Mouse (Mus musculus) heart, adult 2 months (tissue): Measurements from ENCODE around the gene Prkcg. TPM values are rescaled to one million over a fixed set of nuclear protein-coding genes. Genes with fewer than 3 reads are reported as not detected.

Experiments used
- DNase-seq, 2 experiments: peaks; one replicate each; pipeline ENCODE4 v3.0.0; 2021
- H3K27ac ChIP-seq: fragments of 200-600 bp; 2 replicates; pipeline ENCODE4 v1.8.1; 2022
- H3K27me3 ChIP-seq: fragments of 200-500 bp; 2 replicates; pipeline ENCODE4 v1.6.1; 2012; ENCODE audit warnings: mild to moderate bottlenecking, low read length, inconsistent platforms, mixed read lengths; ENCODE audit not compliant: control insufficient read depth, insufficient read depth
- H3K36me3 ChIP-seq: fragments of 200-500 bp; 2 replicates; pipeline ENCODE4 v1.6.1; 2012; ENCODE audit warnings: low read length, inconsistent platforms; ENCODE audit not compliant: control insufficient read depth, insufficient read depth
- H3K4me1 ChIP-seq: fragments of 200-500 bp; 2 replicates; pipeline ENCODE4 v1.6.1; 2011; ENCODE audit warnings: low read length; ENCODE audit not compliant: control insufficient read depth, insufficient read depth
- H3K4me3 ChIP-seq: fragments of 200-600 bp; 2 replicates; pipeline ENCODE4 v1.8.1; 2022
- H3K79me2 ChIP-seq: fragments of 200-500 bp; replicated peaks from 2 replicates; pipeline ENCODE4 v1.6.1; 2012; ENCODE audit warnings: mild to moderate bottlenecking, inconsistent platforms, low read length, moderate library complexity, mixed read lengths; ENCODE audit not compliant: control insufficient read depth, insufficient read depth
- H3K9ac ChIP-seq: fragments of 200-500 bp; 2 replicates; pipeline ENCODE4 v1.6.1; 2012; ENCODE audit warnings: low read depth, mild to moderate bottlenecking, control low read depth, inconsistent platforms, low read length, mixed read lengths
- CTCF ChIP-seq: fragments of 200-600 bp; IDR thresholded peaks from 2 replicates; pipeline ENCODE4 v1.8.1; 2022; ENCODE audit warnings: antibody characterized with exemption, mild to moderate bottlenecking, moderate library complexity
- EP300 ChIP-seq: fragments of 200-500 bp; IDR thresholded peaks from 2 replicates; pipeline ENCODE4 v1.6.1; 2011; ENCODE audit warnings: low read depth, low read length, control low read depth; ENCODE audit not compliant: insufficient read depth
- POLR2A ChIP-seq: fragments of 200-500 bp; IDR thresholded peaks from 2 replicates; pipeline ENCODE4 v1.6.1; 2011; ENCODE audit warnings: mild to moderate bottlenecking, low read depth, low read length, control low read depth; ENCODE audit not compliant: insufficient read depth
- WGBS: fragments of 180-500 bp; shearing (Covaris S2); methylation state at CpG from one replicate; pipeline ENCODE4 v1.1.7; 2018; 5-methylcytosine and 5-hydroxymethylcytosine counted together
- intact Hi-C: fragments of 180-260 bp; cut with DNase I; formaldehyde crosslinking; loops from one replicate; pipeline ENCODE4 v1.15.1; 2025
- polyA plus RNA-seq: library from polyadenylated mRNA; depleted of rRNA; stranded (reverse); fragments of >200 nt; gene quantifications from 2 replicates; pipeline ENCODE4 v1.2.3, GENCODE M21; 2012; rRNA removed
- total RNA-seq, 2 experiments: library from RNA; stranded (reverse); gene quantifications; 2 replicates each; pipeline ENCODE4 v1.2.3; 2021

The Prkcg gene
- total and polyA plus RNA-seq, 3 experiments, result 0.89 to 4.5 (median 3.0) TPM

DNA sequence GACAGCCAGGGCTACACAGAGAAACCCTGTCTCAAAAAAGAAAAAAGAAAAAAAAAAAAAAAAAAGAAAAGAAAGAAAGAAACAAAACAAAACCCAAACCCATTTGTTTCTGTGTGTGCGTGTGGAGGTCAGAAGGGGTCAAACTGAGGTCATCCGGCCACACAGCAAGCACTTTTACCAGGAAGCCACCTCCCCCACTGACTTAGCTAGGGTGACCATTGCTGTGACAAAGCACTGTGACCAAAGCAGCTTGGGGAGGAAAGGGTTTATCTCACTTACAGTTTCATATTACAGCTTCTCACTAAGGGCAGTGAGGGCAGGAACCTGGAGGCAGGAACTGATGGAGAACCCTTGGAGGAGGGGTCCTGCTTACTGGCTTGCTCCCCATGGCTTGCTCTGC, 83.4 kb downstream of the Prkcg start:
- 56% methylated on average over 2 of the region's 2 CpGs for WGBS
- H3K27me3 ChIP-seq, result peaks cover 3% of the 10 kb centered on the region; the same call in 1 of the 2 replicates
- H3K79me2 ChIP-seq, result no peaks in the 10 kb centered on the region
- H3K4me3 ChIP-seq, result no peak overlapping the region
- no peak for DNase-seq
- no peaks in the 10 kb centered on the region for H3K4me1 ChIP-seq
- H3K27ac ChIP-seq, result no peak overlapping the region
- intact Hi-C loops, result no loop called here
- TF ChIP-seq POLR2A (no peak), EP300 (no peak), CTCF (no peak)
- no peak overlapping the region for H3K9ac ChIP-seq
- no peaks in the 10 kb centered on the region for H3K36me3 ChIP-seq

DNA sequence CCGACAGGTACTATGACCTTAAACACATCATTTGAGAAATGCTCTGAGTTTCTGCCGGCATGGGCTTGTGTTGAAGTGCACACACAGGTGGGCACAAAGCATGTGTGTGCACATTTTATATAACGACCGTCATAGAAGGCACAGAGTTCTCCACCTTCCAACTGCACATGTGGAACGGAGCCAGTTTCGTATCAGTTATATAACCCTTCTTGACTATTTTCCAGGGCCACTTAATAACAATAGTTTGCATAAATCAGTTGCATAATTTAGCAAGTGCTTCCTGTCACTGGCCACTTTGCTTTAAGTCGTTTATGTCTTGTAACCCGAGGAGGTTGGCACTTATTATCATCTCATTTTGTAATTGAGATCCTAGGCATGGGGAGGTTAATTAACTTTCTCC, 84.8 kb downstream of the Prkcg start:
- H3K27me3 ChIP-seq, result no peaks in the 10 kb centered on the region
- 77% methylated on average over 8 of the region's 8 CpGs for WGBS
- H3K9ac ChIP-seq, result no peak overlapping the region
- no peak overlapping the region for H3K4me3 ChIP-seq
- H3K27ac ChIP-seq, result no peak overlapping the region
- no peaks in the 10 kb centered on the region for H3K79me2 ChIP-seq
- H3K36me3 ChIP-seq, result no peaks in the 10 kb centered on the region
- no peaks in the 10 kb centered on the region for H3K4me1 ChIP-seq
- no peak for DNase-seq
- TF ChIP-seq POLR2A (no peak), CTCF (no peak), EP300 (no peak)
- intact Hi-C loops, result no loop called here

DNA sequence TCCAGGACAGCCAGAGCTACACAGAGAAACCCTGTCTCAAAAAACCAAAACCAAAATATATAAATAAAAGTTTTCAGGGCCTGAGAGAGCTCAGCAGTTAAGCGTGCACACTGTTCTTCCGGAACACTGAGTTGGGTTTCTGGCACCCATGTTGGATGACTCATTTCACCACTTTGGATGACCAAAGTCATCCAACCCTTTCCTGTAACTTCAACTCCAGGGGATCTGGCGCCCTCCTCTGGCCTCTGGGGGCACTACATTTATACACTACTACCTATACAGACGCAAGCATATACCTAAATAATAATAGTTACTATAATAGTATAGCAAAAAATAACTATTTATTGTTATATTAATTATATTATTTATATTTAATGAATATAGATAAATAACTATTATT, 87.9 kb downstream of the Prkcg start:
- no peak overlapping the region for H3K27ac ChIP-seq
- peak; percentile 45 to 61 for DNase-seq
- no peaks in the 10 kb centered on the region for H3K79me2 ChIP-seq
- H3K4me1 ChIP-seq, result no peaks in the 10 kb centered on the region
- WGBS, result 30% methylated on average over 4 of the region's 4 CpGs
- H3K4me3 ChIP-seq, result no peak overlapping the region
- intact Hi-C loops, result loop anchor here (5.0 kb wide), 1 partner anchor 155 kb away; no protein-coding TSS in a partner anchor
- H3K9ac ChIP-seq, result no peak overlapping the region
- TF ChIP-seq EP300 (no peak), CTCF (peak; percentile 77)
- no peaks in the 10 kb centered on the region for H3K36me3 ChIP-seq
- H3K27me3 ChIP-seq, result no peaks in the 10 kb centered on the region

Other genes with a start within 250 kb of the Prkcg start
- gene AU018091, start 120.0 kb upstream of the Prkcg start, total RNA-seq, result not detected
- gene AU018091, start 120.0 kb upstream of the Prkcg start, polyA plus RNA-seq, result not detected in 2 replicates
- gene Nlrp12, start 39.4 kb upstream of the Prkcg start, total RNA-seq, result under 1 TPM in 1 of 2 experiments, not detected in 1; 0.13 TPM
- gene Nlrp12, start 39.4 kb upstream of the Prkcg start, polyA plus RNA-seq, result 0.14 TPM in 1 of 2 replicates, not detected in the other
- 100 to 1,000 TPM; 131 to 139 TPM for gene Myadm, start 99 bp upstream of the Prkcg start, total RNA-seq
- gene Myadm, start 99 bp upstream of the Prkcg start, polyA plus RNA-seq, result 397 and 685 TPM in 2 replicates
- 1 to 10 TPM; 4.3 to 5.4 TPM for gene Cacng7, start 43.8 kb downstream of the Prkcg start, total RNA-seq
- 6.7 and 7.7 TPM in 2 replicates for gene Cacng7, start 43.8 kb downstream of the Prkcg start, polyA plus RNA-seq
- not detected for gene Cacng8, start 101.5 kb downstream of the Prkcg start, total RNA-seq
- gene Cacng8, start 101.5 kb downstream of the Prkcg start, polyA plus RNA-seq, result not detected in 2 replicates
- 1 to 10 TPM; 1.9 to 2.5 TPM for gene Cacng6, start 135.0 kb downstream of the Prkcg start, total RNA-seq
- gene Cacng6, start 135.0 kb downstream of the Prkcg start, polyA plus RNA-seq, result 0.78 and 3.3 TPM in 2 replicates
- gene Tarm1, start 213.4 kb downstream of the Prkcg start, total RNA-seq, result not detected
- gene Tarm1, start 213.4 kb downstream of the Prkcg start, polyA plus RNA-seq, result 0.16 and 0.20 TPM in 2 replicates